Mouse (Mus musculus) cerebellum, adult (tissue): ENCODE data around the gene Slc6a5.

ENCODE experiments used
- ATAC-seq: cut with Nextera tagmentation; 2 replicates; pipeline ENCODE4 v1.9.2; 2017; ENCODE audit warnings: mild to moderate bottlenecking, moderate library complexity, mixed read lengths; ENCODE audit not compliant: insufficient number of reproducible peaks, low FRiP score, low TSS enrichment

The Slc6a5 gene

GRCm38 (mm10) chr7:49909850-49910249, at the start of gene Slc6a5:
TSS of gene Slc6a5 (plus strand) at chr7:49910146.
- ATAC-seq: no peak

DNA sequence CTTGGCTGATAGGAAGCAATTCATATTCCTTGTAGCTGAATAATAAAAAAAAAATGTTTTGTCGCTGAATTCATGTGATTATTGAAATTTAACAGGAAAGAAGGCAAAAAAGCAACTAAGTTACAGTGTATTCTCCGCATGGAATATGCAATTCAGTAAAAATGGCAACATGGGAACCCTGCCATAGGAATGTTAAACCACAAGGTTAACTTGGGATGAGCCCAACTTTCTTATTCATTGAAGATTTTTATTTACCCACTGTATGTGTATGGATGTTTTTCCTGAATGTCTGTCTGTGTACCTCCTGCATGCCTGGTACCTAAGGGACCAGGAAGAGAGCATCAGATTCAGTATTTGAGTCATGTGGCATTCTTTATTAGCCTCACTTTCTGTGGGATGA, 48.8 kb upstream of the Slc6a5 start:
- ATAC-seq: no peak

- no peak for ATAC-seq
These were observed 46.2 kb upstream of the Slc6a5 start for GRCm38 (mm10) chr7:49863753-49864152.

DNA sequence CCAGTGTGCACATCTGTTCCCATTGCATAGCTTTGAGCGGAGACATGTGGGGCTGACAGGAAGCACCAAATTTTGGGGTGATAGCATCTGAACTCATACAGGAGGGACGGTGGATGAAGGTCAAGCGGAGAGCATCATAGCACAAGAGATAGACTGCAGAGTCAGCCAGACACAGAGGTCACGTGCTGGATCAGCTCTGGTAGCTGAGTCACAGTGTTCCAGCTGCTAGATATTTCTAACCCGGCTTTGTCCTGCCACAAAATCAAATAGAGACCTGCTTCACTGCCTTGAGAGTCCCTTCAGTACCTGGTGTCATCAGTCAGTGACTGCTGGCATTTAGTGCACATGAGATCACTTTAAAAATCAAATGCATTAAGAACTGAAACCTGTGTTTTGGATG, 40.3 kb upstream of the Slc6a5 start:
- no peak for ATAC-seq

DNA sequence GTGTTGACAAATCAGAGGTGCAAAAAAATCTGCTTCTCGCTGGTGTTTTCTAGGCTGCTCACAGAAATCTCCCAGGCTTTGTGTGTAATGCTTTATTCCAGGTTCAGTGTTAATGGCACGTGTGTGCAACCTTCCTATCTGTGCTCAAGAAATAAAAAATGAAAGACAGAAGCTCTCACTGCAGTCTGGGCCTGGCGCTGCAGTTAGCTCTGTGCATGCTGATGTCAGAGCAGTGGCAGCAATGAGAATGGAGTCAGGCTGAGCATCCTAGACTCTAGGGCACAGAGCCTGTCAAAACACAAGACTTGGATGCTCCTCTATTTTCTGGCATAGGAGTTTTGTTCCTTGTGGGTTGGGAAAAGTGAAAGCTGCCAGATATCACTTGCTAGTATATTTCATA, 39.7 kb upstream of the Slc6a5 start:
- ATAC-seq: no peak

- no peak for ATAC-seq
These were observed 32.6 kb upstream of the Slc6a5 start for GRCm38 (mm10) chr7:49877307-49877706.

- no peak for ATAC-seq
These were observed 30.9 kb upstream of the Slc6a5 start for GRCm38 (mm10) chr7:49879051-49879450.

DNA sequence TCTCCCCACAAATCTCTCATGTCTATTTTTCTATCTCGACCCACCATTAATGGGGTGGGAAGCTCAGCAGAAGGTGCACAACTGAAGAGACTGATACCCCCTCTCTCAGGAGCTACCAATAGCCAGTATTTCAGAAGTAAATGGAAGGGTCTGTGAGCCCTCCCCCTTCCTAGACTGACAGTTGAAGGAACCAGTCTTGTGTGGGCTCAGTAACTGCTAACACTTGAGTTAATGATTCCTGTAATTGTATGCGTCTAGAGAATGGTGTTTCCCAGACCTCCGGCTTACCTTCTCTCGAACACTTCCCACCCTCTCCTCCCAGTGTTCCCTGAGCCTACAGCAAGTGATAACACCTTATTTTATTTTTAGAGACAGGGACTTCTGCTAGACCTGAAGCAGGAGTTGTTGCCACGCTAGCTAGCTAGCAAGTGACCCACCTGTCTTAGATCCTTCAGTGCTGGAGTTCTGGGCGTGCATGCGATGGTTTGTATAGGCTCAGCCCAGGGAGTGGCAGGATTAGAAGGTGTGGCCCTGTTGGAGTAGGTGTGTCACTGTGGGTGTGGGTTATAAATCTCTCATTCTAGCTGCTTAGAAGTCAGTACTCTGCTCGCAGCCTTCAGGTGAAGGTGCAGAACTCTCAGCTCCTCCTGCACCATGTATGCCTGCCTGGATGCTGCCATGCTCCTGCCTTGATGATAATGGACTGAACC, 29.8 kb upstream of the Slc6a5 start:
- no peak for ATAC-seq

GRCm38 (mm10) chr7:49882288-49882687, 27.7 kb upstream of the Slc6a5 start:
- no peak for ATAC-seq

DNA sequence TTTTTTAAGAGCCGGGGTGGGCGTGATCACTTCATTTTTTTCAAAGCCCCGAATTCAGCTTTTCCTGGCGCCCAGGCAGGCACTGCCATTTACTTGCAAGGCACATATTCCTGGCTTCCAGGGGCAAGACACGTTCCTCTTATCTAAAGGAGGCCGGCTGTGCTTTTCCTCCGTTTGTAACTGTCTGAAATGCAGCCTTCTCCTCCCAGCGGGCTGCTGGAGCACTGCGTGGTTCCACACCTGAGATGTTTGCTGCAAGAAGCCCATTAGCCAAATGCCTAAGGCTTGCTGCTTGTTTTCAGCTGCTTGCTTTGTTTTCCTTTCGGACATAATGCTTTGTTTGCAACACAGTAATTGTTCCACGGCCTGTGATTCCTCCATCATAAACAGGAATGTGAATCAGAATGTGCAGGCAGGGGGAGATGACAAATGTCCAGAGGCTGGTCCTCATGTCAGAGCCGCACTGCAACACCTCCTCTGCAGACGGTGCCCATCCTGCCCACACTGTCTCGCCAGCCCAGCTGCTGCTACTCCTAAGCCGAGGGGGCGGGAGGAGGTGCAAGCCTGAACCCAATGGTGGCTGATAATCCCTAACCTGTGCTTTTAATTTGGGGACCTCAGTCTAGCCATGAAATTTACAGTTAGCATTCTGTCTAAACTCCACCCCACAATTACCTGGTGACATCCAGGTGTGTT, 27.1 kb upstream of the Slc6a5 start:
- no peak for ATAC-seq

GRCm38 (mm10) chr7:49887776-49888390, 22.1 kb upstream of the Slc6a5 start:
- ATAC-seq: no peak

DNA sequence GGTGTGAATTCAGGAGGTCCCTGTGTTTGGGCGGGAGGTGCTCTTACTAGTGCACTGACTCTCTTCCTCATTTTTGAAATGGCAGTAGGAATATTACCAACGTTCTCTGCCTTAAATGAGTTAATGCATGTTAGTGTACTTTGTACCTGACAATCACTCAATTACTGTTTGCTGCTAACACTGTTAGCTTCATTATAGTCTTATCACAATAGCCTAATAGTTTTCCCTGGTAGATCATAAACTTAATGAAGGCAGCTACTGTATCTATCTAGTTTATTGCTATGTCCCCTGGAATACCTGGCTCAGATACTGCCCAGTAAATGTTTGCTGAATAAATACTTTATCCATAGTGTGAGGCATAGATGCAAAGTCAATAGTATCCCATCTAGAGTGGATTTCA, 15.2 kb upstream of the Slc6a5 start:
- no peak for ATAC-seq

DNA sequence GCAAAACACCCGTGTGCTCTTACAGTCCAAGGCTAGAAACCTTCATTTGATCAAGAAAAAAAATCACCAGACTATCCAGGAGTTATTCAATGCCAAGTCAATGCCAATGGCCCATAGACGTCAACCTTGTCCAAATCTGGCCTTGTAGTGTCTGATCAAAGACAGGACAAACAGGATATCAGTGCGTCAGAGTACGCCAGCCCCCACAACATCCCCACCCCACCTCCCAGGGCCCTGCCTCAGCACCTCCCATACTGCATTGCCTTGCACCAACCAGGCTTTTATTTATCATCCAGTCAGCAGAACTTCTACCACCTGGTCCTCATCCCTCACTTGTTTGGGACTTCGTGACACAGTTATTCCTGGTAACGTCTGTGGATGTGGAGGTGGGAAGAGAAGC, 14.7 kb upstream of the Slc6a5 start:
- ATAC-seq: no peak

DNA sequence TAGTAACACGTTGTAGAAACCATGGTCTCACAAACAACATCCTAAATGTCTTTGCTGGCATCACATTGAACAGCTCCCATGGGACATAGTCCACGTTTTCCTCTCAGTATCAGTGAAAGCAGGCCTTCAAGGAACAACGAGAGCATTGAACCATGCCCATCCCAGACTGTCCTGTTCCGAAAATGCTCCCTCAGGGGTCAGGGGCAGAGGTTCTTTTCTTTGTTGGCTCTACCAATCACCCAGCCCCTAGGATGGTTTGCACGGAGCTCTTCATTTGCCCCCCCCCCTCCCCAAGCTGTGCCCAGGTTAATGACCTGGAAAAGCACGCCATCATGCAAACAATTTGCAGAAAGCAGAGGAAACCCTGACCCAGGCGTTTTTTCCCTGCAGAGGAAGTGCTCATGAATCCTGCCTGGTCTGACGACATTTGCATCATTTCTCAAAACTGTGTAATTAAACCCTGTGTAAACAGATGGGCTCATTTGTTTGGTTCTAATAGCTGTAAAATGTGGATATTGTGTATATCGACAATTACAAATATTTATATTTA, 7.9 kb upstream of the Slc6a5 start:
- no peak for ATAC-seq

GRCm38 (mm10) chr7:49907191-49908171, 2.5 kb upstream of the Slc6a5 start:
- no peak for ATAC-seq

GRCm38 (mm10) chr7:49908181-49908855, 1.6 kb upstream of the Slc6a5 start:
- ATAC-seq: no peak

- no peak for ATAC-seq
These were observed 945 bp upstream of the Slc6a5 start for GRCm38 (mm10) chr7:49908990-49909411.

DNA sequence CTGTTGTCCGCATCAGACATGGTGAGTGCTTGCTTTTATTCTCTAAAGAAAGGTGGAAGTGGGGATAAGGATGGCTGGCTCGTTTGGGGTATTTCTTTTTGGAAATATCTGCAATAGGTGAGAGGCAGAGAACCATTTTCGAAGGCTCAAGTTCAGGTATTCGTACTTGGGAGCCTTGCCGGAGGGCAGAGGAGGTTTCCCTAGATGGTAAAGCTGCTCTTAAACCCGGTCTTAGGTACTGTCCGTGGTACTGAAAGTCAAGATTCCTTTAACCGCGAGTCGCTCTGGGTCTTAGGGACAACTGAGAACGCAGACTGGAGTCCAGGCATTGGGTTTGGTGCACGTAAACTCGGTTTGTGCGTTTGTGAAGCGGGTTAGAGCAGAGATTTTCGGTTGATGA, 415 bp downstream of the Slc6a5 start:
- no peak for ATAC-seq

DNA sequence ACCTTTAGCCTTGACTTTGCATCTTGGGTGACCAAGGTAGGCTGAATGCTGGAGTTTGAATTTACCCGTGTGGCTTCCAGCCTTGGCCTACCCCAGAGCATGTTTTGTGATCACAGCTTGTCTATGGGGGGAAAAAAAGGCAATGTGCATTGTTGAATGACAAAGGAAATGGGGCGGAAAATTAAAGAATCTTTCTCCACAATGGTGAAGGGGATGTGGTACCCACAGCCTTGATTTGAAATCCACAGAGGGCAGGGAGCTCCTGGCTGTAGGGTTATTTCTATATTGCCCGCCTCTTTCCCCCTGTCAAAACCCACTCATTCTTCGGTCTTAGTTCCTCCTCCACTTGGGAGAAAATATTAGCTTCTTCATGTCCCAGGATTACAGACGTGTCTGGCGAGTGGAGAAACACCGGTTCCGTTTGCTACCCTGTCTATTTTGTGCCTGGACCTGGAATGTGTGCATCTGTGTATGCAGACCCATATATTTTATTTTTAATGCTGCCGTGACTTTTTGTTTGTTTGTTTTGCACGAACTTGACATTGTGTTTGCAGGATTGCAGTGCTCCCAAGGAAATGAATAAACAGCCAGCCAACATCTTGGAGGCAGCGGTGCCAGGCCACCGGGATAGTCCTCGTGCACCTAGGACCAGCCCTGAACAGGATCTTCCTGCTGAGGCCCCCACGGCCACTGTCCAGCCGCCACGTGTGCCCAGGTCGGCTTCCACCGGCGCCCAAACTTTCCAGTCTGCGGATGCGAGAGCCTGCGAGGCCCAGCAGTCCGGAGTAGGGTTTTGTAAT, 1.4 kb downstream of the Slc6a5 start:
- no peak for ATAC-seq
